Mouse (Mus musculus) ES-E14 (cell line): ENCODE results near the gene Exoc3l2. TPM values are rescaled to one million over a fixed set of nuclear protein-coding genes. Genes with fewer than 3 reads are reported as not detected.
A peak's percentile ranks its signal among the peaks of the same experiment; 100 is the strongest.

ENCODE experiments used
- DNase-seq: peaks from one replicate; pipeline ENCODE4 v3.0.0-alpha.2; 2013; ENCODE audit warnings: low read depth, low spot score
- H3K27ac ChIP-seq: 2 replicates; pipeline ENCODE4 v1.5.1; 2012; ENCODE audit warnings: low read depth, mild to moderate bottlenecking, low read length, moderate library complexity, mixed read lengths; ENCODE audit not compliant: poor library complexity, insufficient read depth, severe bottlenecking
- H3K36me3 ChIP-seq: 2 replicates; pipeline ENCODE4 v1.6.1; 2012; ENCODE audit warnings: mild to moderate bottlenecking, low read length, moderate library complexity, mixed read lengths; ENCODE audit not compliant: control insufficient read depth, poor library complexity, insufficient read depth, severe bottlenecking
- H3K4me1 ChIP-seq, 2 experiments: fragments of 150-350 bp in 1 of 2; sonication (generic) in 1 of 2; 2 replicates each; pipeline ENCODE4 v1.6.1; 2012; ENCODE audit warnings: low read length in 2 of 2, mild to moderate bottlenecking in 1 of 2, mixed read lengths in 1 of 2; ENCODE audit not compliant: control insufficient read depth in 2 of 2, insufficient read depth in 2 of 2, poor library complexity in 1 of 2
- H3K4me3 ChIP-seq, 2 experiments: fragments of 150-350 bp in 1 of 2; sonication (generic) in 1 of 2; 2 replicates each; pipeline ENCODE4 v1.5.1; 2012; ENCODE audit warnings: low read length in 2 of 2, low read depth in 1 of 2, mild to moderate bottlenecking in 1 of 2, mixed read lengths in 1 of 2; ENCODE audit not compliant: insufficient read depth in 1 of 2, poor library complexity in 1 of 2, severe bottlenecking in 1 of 2
- H3K9ac ChIP-seq: 2 replicates; pipeline ENCODE4 v1.6.1; 2012; ENCODE audit warnings: low read depth, mild to moderate bottlenecking, low read length, mixed read lengths; ENCODE audit not compliant: poor library complexity, insufficient read depth, severe bottlenecking
- H3K9me3 ChIP-seq: fragments of 150-350 bp; sonication (generic); 2 replicates; pipeline ENCODE4 v1.6.1; 2012; ENCODE audit warnings: low read depth, mild to moderate bottlenecking, low read length; ENCODE audit not compliant: control insufficient read depth, insufficient read depth
- CHD2 ChIP-seq: IDR thresholded peaks from 2 replicates; pipeline ENCODE4 v1.6.1; 2014; ENCODE audit warnings: mild to moderate bottlenecking, low read depth, low read length, inconsistent platforms
- HCFC1 ChIP-seq: IDR thresholded peaks from 2 replicates; pipeline ENCODE4 v1.6.1; 2012; ENCODE audit warnings: low read length, inconsistent platforms, borderline replicate concordance; ENCODE audit not compliant: insufficient read depth
- MAFK ChIP-seq: IDR thresholded peaks from 2 replicates; pipeline ENCODE4 v1.6.1; 2014; ENCODE audit warnings: mild to moderate bottlenecking, low read depth, low read length, inconsistent platforms; ENCODE audit not compliant: insufficient read depth
- ZC3H11A ChIP-seq: IDR thresholded peaks from 2 replicates; pipeline ENCODE4 v1.6.1; 2012; ENCODE audit warnings: low read depth, mild to moderate bottlenecking, inconsistent platforms, low read length, borderline replicate concordance
- ZNF384 ChIP-seq: IDR thresholded peaks from 2 replicates; pipeline ENCODE4 v1.6.1; 2012; ENCODE audit warnings: low read depth, low read length, inconsistent platforms
- in situ Hi-C, 2 experiments: fragments of 600-800 bp; cut with MboI; formaldehyde crosslinking; loops; one replicate each; pipeline ENCODE4 v1.15.1; 2025; ENCODE audit warnings: low sequenced_read_pairs in 2 of 2, inconsistent platforms in 1 of 2; ENCODE audit not compliant: unreplicated experiment in 2 of 2
- total RNA-seq: library from RNA; depleted of rRNA; stranded (reverse); fragments of 300-350 nt; gene quantifications from 2 replicates; pipeline ENCODE4 v1.2.3, GENCODE M21; 2012

Gene Exoc3l2
- total RNA-seq, 1 experiment, result 2.2 TPM

DNA sequence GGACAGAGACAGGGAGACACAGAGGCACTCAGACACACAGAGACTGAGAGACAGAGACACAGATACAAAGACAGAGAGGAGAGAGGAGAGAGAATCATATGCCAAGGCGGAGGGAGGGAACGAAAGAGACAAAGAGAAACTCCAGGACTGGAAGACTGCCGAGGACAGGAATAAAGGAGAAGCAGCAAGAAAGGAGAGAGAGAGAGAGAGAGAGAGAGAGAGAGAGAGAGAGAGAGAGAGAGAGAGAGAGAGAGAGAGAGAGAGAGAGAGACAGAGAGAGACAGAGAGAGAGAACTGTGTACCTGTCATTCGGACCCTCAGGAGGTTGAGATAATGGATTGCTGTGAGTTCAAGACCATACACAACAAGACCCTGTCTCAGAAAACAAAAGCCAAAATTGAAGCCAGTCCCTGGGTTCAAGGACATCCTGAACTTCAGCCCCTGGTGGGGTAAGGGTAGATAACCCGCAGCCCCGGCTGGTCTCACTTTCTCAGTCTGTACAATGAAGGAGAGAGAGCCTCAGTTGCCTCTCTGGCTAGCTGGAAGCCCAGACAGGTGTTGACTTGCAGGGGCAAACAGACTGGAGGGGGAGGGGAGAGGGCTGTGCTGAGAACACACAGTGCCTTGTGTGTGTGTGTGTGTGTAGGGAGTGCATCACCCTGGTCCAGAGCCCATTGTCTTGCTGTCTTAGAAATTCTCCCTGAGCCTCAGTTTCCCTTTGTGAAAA is 3.8 kb upstream of the Exoc3l2 start:
- Histone ChIP-seq H3K4me1 (peaks cover 0 to 35% of the 10 kb centered on the region in 2 experiments; a peak in 2 of 4 replicates), H3K27ac (no peak overlapping the region; the same call in 1 of the 2 replicates), H3K9me3 (no peaks in the 10 kb centered on the region), H3K4me3 (peak overlapping the region; percentile 33 to 52), H3K9ac (no peak overlapping the region; the same call in 1 of the 2 replicates), H3K36me3 (no peaks in the 10 kb centered on the region)
- TF ChIP-seq MAFK (no peak), CHD2 (no peak), ZNF384 (no peak), ZC3H11A (no peak), HCFC1 (no peak)
- in situ Hi-C loops, result no loop called here
- no peak for DNase-seq

DNA sequence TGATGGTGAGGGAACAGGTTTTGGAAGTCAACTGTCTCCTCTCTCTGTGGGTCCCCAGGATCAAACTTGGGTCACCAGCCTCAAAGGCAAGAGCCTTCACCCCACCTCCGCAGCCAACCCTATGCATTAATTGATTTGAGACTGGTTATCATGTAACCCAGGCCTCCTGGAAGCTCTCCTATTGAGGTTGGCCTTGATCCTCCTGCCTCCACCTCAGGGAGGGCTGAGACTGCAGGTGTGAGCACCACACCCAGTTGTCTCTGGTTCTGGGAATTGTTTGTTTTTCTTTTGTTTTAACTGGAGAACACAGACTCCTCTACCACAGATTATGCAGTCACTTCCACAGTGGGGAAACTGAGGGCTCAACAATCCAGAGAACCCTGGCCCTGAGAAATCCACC is 2.6 kb upstream of the Exoc3l2 start:
- in situ Hi-C loops, result no loop called here
- Histone ChIP-seq H3K27ac (no peak overlapping the region), H3K4me3 (no peak overlapping the region), H3K36me3 (no peaks in the 10 kb centered on the region), H3K9ac (no peak overlapping the region), H3K4me1 (peaks cover 2 to 36% of the 10 kb centered on the region in 2 experiments; a peak in 2 of 4 replicates), H3K9me3 (no peaks in the 10 kb centered on the region)
- no peak for TF ChIP-seq ZNF384
- no peak for TF ChIP-seq HCFC1
- no peak for TF ChIP-seq ZC3H11A
- no peak for DNase-seq

DNA sequence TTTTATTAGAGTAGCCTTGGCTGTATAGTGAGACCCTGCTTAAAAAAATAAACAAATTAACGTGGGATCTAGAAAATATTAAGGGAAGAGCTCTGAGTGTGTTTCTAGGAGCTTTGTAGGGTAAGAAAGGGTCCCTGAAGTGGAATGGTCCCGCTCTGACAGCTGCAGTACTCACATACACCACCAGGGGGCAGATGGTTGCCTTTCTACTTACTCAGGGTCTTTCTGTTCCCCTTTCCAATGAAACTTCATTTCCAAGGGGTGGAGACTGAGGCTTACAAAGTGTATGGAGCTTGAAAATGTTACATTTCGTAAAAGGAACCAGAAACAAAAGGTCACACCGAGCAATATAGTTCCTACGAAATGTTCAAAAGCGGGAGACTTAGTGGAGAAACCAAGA is 1.6 kb upstream of the Exoc3l2 start:
- Histone ChIP-seq H3K36me3 (no peaks in the 10 kb centered on the region), H3K4me3 (no peak overlapping the region), H3K4me1 (peaks cover 2 to 30% of the 10 kb centered on the region in 2 experiments; a peak in 2 of 4 replicates), H3K9me3 (no peaks in the 10 kb centered on the region), H3K27ac (no peak overlapping the region; the same call in 1 of the 2 replicates), H3K9ac (no peak overlapping the region)
- TF ChIP-seq ZC3H11A (0 out of 2 replicates have a peak, but pooled peaks have one; percentile 2), HCFC1 (no peak), ZNF384 (no peak), CHD2 (no peak), MAFK (no peak)
- in situ Hi-C loops, result no loop called here
- peak; percentile 82 for DNase-seq

DNA sequence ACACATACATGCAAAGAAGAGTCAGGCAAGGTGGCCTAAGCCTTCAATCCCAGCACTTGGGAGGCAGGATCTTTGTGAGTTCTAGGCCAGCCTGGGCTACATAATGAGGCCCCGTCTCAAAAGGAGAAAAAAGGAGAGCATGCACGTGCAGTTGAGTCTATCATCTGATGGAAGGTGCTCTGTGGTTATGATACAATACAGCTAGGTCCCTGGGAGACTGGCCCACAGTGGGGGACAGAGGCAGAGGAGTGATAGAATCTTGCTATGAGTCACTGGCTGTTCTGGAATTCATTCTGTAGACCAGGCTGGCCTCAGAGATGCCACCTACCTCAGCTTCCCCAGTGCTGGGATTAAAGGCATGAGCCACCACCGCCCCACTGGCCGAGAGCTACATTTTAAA is 688 bp upstream of the Exoc3l2 start:
- Histone ChIP-seq H3K27ac (no peak overlapping the region), H3K4me1 (peaks cover 2 to 26% of the 10 kb centered on the region in 2 experiments; a peak in 2 of 4 replicates), H3K36me3 (no peaks in the 10 kb centered on the region), H3K4me3 (no peak overlapping the region), H3K9ac (no peak overlapping the region), H3K9me3 (no peaks in the 10 kb centered on the region)
- TF ChIP-seq CHD2 (no peak), ZNF384 (no peak)
- in situ Hi-C loops, result no loop called here
- no peak for DNase-seq
